Mouse (Mus musculus) 3T3-L1 (cell line): ENCODE measurements around the gene Osbpl3.

ENCODE experiments used
- DNase-seq: peaks from one replicate; pipeline ENCODE4 v3.0.0-alpha.2; 2015; ENCODE audit warnings: low read depth, low spot score

The Osbpl3 gene

DNA sequence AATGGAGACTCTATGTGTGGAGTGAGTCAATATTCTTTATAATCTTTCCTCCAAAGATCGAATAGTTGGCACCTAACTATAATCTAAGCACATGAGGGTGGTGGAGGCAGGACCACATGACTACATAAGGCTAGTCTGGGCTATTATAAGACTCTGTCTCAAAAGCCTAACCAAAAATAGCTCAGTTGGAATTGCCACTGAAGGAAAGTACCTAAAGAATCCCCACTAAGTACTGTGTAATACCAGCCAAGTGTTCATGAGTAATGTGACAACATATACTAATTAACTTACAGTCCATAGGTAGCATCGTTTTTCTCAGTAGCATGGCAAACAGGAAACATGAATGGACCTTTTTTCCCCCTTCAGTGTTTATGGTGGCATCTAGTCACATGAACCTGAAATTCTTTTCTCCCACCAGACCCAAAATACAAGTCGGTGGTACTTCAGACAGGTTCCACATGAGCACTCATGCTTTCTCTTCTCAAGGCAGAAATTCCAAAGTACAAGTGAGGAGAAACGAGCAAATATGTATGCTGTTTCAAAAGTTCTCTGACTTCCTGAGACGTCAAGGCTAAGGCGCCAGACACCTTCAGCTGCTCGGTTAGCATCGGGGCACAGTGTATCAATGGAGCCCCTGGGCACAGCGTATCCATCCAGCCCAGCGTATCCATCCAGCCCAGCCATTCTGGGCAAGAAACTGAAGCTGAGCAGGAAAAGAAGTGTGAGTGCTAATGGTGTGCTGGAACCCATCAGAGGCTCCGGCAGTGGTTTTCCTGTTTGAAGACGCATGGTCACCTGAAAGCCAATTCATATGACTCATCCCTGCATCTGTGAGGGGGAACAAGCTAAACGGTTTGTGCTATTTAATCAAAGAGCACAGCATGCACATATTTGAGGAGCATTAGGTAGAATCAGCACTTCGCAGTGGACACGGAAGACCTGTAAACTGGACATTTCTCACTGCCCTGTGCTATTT is 120.9 kb downstream of the Osbpl3 start:
- DNase-seq = no peak

DNA sequence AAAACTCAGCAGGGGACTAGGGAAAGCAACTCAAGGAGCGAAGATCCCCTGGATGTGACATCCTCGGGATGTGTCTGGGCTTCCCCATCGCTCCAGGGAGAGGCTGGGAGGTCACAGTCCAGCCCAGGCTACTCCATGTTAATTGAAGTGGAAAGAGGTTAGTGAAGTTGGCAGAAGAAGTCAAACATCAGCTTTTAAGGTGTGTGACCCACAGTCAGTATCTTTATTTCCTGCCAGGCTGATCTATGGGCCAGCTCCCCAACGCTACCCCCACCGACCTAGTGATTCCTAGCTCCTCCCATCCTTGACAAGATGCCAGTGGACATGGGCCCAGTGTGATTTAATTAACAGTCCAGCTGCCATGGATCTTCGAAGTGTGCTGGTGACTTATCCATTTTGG is 122.7 kb downstream of the Osbpl3 start:
- DNase-seq = no peak

DNA sequence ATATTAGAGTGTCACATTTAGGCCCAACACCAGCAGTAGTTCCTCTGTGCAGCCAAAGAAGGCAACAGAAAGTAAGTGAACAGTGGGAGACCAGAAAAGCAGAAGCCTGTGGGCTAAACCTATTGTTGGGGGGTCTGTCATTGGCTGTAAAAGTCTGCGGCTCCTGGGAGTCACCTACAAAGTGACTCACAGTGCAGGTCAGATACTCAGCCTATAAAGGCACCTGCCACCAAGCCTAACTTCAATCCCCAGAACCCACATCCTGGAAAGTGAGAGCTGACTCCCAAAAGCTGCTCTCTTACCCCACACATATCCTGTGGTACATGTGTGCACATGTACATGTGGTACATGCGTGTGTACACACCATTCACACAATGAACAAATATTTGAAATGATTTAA is 124.5 kb downstream of the Osbpl3 start:
- DNase-seq = no peak

DNA sequence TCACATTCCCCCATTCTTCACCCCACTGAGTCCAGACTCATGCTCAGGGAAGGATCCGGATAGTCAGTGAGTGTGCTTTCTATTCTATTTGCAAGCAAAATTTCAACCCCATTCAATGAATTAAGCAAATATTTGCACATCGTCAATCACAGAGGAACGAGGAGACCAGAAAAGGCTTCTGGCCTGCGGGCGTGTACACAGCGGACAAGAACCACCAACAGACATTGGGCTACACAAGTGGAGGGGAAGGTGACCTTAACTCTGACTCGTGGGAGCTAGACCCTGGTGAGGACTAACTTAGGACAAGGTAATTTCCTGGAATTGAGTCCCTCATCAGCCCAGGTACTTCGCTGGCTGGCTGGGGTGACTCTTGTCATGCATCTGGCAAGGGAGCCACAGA is 126.6 kb downstream of the Osbpl3 start:
- DNase-seq = no peak

DNA sequence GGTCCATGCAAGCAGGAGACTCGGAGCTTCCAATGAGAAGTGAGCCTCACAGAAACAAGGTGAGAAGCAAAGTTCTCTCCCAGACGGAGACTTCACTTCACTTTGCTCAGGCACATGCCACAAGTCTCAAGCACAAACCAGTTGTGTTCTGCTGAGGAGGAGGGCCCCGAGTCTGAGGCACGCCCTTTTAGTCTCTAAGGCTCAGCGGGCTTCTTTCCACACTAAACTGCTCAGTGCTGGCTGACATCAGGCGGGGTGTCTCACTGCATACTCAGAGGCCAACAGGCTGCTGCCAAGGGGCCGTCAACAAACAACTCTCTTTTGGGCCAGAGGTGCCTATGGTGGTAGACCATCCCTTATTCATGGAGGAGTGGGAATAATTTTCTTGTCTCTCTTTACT is 127.1 kb downstream of the Osbpl3 start:
- no peak for DNase-seq

DNA sequence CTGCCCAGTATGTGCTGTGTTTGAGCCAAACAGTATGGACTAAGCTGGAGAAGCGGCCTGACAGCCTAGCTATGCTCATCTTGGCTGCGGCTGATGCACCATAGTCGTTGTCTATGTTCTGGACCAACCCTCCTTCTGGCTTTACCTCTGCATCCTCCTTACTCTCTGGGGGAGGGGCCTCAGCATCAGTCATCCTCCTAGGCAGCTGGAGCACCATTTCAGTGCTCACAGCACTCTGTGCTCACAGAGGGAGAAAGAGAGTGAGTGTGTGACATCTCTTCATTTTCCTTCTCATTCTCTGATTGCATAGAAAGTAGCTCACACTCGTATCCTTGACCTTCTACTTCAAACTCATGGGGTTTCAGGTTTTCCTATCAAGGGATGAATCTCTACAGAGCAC is 129.8 kb downstream of the Osbpl3 start:
- no peak for DNase-seq

DNA sequence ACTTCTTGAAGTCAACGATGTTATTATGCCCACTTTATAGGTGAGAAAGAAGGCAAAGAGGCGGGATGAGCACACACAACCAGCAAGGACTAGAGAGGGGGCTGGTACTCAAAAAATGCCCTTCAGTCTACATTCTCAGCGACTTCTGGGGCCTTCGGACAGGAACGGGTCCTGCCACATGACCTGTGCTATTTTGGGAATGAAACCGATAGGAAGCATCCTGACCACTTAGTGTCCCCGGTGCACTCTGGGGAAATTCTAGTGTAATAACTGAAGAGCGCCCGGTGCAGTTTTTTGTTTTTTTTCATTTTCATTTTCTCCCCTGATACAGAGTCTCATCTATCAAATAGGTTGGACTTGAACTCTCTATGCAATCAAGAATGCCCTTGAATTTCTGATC is 130.5 kb downstream of the Osbpl3 start:
- no peak for DNase-seq

DNA sequence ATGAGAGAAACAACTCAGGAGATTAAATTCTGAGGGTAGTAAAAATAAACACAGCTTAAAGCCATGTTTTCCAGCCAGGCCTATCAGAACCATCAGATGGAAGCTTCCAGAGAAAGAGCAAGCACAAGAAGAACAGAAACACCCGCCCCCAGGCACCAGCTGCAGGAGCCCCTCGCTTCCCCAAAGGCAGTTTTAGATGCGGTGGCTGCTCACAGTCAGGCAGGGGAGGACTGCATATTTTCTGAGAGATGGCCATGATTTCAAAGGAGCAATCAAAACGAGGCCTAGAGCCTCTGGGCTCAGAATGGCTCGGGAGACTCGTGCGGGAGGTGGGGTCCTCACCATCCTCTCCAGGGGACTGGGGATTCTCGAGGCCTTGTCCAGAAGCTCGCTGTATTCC is 133.4 kb downstream of the Osbpl3 start:
- DNase-seq = no peak

DNA sequence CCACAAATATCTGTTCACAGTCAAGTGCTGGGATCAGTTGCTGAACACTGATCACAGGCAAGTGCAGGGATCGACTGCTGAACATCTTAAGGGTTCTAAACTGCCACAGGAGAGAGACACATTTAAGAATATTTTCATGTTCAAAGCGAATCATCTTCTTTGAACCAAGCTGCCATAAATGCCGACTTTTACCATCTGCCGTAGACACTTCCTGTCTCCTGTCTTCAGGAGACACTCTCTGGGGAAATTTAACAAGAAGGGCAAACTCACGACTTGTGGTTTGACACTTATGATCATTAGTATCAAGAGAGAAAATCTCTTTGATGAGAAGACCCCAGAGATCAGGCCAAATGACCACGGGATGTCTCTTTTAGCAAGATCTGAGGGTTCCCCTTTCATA is 134.3 kb downstream of the Osbpl3 start:
- DNase-seq = no peak

DNA sequence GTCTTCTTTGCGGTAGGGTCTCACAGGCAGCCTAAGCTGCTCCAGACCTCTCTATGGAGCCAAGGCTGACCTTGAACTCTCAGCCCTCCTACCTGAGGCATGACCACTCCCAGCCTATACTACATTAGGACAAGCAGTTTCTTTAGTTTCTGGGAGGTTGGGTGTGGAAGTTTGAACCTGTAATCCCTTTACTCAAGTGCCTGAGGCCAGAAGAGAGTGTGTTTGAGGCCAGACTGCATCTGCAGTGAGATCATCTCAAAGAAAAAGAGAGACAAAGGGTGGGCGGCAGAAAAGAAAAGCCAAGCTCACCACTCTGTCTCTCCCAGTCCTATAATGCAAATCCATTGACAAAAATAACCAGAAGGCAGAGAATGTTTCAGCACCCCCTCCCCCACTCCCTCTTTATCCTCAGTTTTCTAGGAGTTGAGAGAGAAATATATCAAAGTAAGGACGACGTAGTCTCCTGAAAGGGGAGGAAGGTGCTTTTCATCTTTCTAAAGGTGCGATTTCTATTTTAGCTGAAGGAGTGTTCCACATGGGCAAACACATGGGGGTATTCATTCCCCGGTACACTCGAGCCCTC is 137.3 kb downstream of the Osbpl3 start:
- no peak for DNase-seq

DNA sequence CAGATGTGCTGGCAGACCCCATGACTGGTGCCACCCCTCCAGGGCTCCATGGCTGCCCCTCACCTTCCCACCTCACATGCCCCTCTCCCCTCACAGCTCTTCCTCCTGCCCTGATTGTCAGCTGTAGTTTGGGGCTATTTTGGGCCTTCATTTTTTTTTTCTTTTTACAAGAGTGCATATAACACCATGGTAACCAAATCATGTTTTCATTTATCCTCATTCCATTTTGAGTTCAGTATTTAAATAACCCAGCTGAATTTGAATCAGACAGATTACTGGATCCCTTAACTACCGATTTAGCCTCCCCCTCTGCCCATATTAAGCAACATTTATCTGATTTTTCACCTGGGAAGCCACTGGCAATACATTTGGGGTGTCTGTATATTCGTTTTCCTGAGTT is 137.9 kb downstream of the Osbpl3 start:
- no peak for DNase-seq

DNA sequence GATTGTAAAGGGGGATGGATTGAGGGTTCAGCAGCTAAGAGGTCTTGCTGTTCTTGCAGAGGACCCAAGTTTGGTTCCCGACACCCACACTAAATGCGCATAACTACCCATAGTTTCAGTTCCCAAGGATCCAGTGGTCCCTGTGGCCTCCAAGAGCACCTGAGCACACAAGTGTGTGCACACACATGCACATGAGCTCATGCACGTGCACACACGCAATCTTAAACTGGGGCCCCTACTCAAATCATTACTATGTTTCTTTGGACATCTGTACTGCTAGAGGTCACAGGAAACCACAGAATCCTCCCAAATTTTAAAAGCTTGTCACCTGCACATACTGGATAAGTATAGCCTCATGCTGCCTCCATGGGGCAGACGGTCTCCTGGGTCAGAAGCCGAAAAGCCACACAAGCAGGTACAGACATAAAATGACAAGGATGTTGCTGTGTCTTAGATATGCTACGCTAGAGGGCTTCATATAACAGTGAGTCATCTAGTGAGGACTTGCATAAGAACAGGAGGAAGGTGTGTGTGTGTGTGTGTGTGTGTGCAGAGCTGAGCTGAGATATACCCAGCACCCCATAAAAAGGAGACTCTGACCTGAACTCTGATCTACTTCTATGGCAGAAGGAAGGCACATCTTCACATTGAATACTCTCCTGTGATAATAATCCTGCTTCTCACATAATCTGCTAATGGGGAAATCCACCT is 139.1 kb downstream of the Osbpl3 start:
- no peak for DNase-seq

DNA sequence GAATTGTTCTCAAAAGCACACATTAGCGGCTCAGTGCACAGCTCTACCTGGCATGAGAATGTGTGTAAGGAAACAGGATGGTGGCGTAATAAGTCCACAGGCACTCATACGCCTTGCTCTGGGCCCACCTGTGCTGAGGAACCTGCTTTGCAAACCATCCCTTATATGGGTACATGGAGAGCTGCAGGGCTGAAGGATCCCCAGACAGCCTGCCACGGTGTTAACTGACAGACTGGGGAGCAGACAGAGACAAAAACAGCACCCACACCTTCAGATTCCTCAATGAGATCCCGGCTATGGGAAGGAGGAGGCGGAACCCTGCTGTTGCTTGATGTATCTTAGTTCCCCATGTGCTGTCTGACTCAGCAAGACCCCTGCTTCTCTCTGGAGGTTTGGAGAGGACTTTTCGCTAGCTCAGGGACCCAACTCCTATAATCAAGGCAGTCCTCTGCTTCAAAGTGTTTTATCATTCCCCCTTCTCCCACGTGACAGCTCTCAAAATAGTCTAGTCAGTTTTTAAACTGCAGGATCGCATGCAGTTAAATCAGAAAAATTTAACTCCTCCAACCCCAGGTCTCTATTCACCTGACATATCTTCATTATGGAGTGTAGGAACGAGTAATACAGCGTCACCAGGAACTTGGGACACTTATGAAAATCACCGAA is 141.5 kb downstream of the Osbpl3 start:
- DNase-seq = no peak

DNA sequence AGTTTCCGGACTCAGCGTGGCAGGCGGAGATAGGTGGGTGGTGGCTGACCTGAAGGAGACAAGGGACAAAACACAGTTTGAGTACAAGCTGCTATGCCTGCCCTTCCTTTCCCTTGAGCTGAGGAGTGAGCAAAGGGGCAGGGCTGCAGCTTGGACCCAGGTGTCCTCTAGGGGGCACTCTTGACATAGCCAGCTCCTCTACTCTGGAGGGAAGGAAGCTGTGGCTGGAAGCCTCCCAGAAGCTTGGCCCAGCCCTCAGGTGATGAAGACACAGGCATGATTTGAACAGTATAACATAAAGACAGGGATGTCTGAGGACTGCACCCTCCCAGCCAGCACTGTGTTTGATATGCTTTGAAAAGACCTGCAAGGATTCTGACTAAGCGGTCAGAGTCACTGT is 143.4 kb downstream of the Osbpl3 start:
- DNase-seq = peak; percentile 93

DNA sequence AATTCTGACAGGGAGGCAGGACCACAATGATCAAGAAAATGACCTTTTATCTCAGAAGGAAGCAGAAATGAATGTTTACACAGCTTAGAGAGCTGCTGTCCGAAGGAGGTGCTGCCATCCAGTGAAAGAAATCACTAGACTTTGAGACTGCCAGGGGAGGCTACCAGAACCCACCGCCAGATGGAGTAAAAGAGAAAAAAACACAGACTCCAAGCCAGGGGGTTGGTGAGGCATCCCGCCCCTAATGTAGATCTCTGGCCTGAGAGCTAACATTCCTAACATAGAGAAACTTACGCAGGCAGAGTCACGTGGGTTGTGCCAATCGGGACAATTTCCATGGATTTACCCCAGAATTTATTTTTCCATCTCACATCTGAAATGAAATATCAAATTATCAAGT is 147.0 kb downstream of the Osbpl3 start:
- DNase-seq = peak; percentile 71

DNA sequence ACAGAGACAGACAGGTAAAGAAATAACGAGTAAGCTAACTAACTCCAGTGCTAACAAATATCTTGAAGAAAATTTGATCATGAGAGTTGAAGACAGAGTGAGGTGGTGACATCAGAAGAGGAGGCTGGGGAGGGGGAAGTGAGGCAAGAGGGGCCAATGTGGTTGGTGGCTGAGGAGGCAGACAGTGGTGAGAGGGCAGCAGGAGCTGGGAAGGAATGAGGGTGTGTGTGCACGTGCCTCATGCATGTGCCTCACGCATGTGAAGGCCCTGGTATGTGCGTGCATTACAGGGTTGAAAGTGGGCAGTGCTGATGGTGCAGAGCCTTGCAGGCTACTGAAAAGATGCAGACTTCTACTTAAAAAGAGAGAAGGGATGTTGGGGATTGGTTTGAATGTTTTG is 149.4 kb downstream of the Osbpl3 start:
- no peak for DNase-seq

DNA sequence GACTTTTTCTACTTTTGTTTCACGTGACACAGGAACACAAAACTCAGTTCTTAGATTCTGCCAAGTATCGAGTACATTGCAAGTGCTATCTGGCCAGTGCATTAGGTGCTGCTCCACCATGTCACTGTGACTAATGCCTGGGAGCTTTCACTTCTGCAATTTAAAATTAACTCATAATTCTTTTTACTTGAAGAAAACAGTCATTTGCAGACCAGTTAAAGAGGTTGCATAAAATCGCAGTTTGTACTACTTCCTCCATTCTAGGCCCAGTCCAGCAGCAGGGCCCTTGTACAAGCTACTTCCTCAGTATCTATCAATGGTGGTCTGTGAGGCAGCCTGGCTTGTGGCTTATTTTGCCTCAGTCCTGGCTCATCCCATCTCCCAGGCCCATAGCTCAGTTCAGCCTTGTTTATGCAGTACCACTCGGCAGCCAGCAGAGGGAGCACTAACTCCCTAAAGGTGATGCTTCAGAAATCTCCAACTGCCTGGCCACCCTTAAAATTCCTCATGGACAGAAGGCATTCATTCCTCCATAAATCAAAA is 151.0 kb downstream of the Osbpl3 start:
- DNase-seq = peak; percentile 91

DNA sequence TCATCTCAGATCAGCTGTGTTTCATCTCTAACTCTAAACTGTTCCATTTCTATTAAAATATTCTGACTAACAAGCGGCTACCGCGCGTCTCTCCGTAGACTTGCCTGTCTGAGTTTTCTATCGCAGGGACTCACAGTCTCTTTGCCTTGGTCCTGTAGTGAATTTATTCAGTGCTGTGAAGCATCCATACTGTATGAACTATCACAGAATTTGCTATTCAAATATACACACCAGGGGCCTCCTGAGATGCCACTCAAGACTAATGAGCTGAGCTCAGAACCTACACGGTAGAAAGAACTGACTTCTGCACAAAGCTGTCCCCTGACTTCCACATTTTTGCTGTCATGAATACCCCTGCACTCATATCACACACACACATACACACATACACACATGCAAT is 154.9 kb downstream of the Osbpl3 start:
- DNase-seq = no peak

DNA sequence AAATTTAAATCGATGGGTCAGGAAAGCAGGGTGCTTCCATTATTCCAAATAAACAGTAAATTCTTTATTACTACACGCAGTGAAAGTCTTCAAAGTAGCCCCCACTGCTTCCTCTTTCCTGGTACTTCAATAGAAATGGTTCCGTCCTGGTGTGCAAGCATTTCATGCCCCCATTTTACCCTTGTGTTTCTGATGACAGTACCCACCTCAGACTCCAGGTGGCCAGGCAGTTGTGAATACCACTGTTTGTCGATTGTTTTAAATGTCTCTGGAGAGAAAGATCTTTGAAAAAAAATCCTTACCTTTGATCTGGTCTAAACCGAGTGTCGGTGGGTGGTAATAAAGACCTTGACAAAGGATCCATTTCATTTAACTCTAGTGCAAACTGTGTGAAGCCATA is 155.4 kb downstream of the Osbpl3 start:
- no peak for DNase-seq

DNA sequence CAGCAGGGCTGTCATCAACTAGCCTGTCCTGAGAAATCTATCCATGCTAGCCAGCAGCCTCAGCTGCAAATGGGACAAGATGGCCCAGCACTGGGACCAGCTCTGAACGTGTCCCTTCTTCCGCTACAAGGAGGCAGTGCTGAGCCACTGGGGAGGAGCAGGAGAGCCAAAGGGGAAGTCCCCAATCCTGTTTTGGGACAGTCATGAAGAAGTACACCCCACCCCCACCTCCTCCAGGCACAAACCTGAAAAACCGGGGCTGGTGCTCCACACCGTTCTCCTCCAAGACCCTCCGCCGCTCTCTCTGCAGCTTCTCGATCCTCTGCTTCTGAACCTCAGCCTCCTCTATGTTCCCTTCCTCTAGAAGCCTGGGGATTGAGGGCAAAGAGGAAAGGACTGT is 156.9 kb downstream of the Osbpl3 start:
- DNase-seq = no peak

DNA sequence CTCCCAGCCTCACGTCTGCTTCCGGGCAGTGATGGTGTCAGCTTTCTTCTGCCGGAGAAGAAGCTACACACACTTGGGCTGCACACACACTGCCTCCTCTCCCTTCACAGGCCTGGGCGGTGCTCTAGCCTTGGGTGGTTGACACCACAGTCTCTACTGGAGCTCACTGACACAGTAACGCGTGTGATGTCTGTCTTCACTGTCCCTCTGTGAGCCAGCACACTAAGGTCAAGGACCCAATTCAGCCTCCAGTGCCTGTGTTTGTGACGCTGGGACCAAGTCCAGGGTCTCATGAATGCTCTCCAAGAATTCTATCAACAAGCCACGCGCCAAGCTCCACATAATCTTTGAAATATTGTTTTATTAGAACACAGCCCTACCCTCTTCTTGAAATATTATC is 158.3 kb downstream of the Osbpl3 start:
- DNase-seq = no peak

DNA sequence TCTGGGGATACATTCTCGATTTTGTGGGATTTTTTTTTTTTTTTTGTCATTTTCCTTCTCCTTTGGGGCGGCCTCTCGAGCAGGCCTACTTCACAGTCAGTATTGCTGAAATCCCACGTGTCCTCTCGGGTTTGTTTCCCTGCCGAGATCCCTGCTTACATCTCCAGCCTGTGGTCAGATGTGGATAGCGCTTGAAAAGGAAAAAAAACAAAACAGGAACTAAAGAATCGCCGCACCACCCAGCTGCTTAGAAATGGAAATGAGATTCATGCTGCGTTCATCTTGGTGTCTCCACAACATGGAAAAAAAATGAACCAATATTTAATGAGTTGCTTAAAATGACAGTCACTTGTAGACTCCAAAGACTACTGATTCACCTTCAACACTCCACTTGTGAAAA is 160.9 kb downstream of the Osbpl3 start:
- no peak for DNase-seq
